Mouse (Mus musculus) limb, embryonic 15.5 days (tissue): ENCODE measurements around the gene Bdh2. TPM values are rescaled to one million over a fixed set of nuclear protein-coding genes. Genes with fewer than 3 reads are reported as not detected.

Source experiments
- ATAC-seq: fragments of 200-750 bp; cut with Nextera tagmentation; 2 replicates; pipeline ENCODE4 v1.8.0; 2017; ENCODE audit warnings: low read depth, moderate TSS enrichment; ENCODE audit not compliant: insufficient number of reproducible peaks, low FRiP score, low TSS enrichment
- H3K27ac ChIP-seq: fragments of 300-500 bp; sonication (generic); 2 replicates; pipeline ENCODE4 v1.5.1; 2015; ENCODE audit warnings: moderate library complexity, mild to moderate bottlenecking, inconsistent platforms
- H3K27me3 ChIP-seq: fragments of 300-500 bp; sonication (generic); 2 replicates; pipeline ENCODE4 v1.6.1; 2015; ENCODE audit warnings: inconsistent platforms
- H3K36me3 ChIP-seq: fragments of 300-500 bp; sonication (generic); 2 replicates; pipeline ENCODE4 v1.6.1; 2015; ENCODE audit warnings: inconsistent platforms
- H3K4me1 ChIP-seq: fragments of 300-500 bp; sonication (generic); 2 replicates; pipeline ENCODE4 v1.6.1; 2015; ENCODE audit warnings: inconsistent platforms
- H3K4me2 ChIP-seq: fragments of 300-500 bp; sonication (generic); 2 replicates; pipeline ENCODE4 v1.6.1; 2015; ENCODE audit warnings: mild to moderate bottlenecking, inconsistent platforms
- H3K4me3 ChIP-seq: fragments of 300-500 bp; sonication (generic); 2 replicates; pipeline ENCODE4 v1.5.1; 2015; ENCODE audit warnings: mild to moderate bottlenecking, inconsistent platforms
- H3K9ac ChIP-seq: fragments of 300-500 bp; sonication (generic); 2 replicates; pipeline ENCODE4 v1.6.1; 2015; ENCODE audit warnings: inconsistent platforms
- H3K9me3 ChIP-seq: fragments of 300-500 bp; sonication (generic); 2 replicates; pipeline ENCODE4 v1.6.1; 2016; ENCODE audit warnings: inconsistent platforms
- WGBS: fragments of 180-500 bp; shearing (Covaris S2); methylation state at CpG from one replicate; pipeline ENCODE4 v1.1.7; 2015; 5-methylcytosine and 5-hydroxymethylcytosine counted together
- polyA plus RNA-seq: library from polyadenylated mRNA; unstranded; fragments of >200 nt; fragmentation: Nextera tagmentation; extraction: Ambion mirVana; gene quantifications from 2 replicates; pipeline ENCODE4 v1.2.1, GENCODE M21; 2015

Gene Bdh2
- polyA plus RNA-seq, 1 experiment from 2014 or later: 14.7 TPM

DNA sequence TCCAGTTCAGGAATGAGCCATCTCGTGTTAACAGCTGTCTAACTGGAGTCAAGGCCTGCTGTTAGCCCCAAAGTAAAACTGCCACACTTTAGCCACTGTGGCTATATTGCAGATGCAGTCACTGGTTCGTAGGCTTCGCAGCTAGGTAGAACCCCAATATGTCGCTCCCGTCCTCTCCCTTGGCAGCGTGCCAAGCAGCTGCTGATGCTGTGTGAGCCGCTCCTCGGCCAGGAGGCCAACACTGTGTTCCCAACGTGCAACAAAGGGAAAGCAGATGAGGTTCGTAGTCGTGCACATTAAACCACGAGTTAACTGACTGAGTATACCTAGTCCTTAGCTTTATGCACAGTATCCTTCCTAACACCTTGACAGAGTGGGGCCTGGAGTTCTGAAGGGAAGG lies 8.4 kb upstream of the Bdh2 start:
- Histone ChIP-seq H3K36me3 (peaks cover 30% of the 10 kb centered on the region), H3K9me3 (no peaks in the 10 kb centered on the region), H3K27me3 (no peaks in the 10 kb centered on the region), H3K4me2 (no peak overlapping the region), H3K4me3 (no peak overlapping the region), H3K4me1 (no peaks in the 10 kb centered on the region), H3K9ac (no peak overlapping the region), H3K27ac (no peak overlapping the region)
- 56% methylated on average over 12 of the region's 12 CpGs for WGBS
- ATAC-seq: no peak

DNA sequence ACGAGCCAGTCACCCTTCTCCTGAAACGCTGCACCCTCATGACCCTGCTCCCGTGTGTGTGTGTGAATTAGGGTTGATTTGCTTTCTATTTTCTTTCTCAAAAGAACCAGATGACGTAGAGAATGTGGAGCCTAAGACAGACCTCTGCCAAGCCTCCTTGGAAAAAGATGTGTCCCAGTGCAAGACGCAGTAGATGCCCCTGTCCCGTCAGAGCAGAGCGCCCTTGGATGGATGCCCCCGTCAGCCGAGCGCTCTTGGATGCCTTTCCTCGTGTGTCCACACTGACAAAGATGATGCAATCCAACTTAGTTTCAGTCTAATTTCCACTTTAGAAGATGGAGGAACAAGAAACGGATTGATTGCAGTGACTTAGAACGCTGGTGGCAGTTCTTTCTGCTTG lies 8.0 kb upstream of the Bdh2 start:
- H3K27me3 ChIP-seq: no peaks in the 10 kb centered on the region
- peaks cover 27% of the 10 kb centered on the region for H3K36me3 ChIP-seq
- H3K4me1 ChIP-seq: no peaks in the 10 kb centered on the region
- H3K4me3 ChIP-seq: no peak overlapping the region
- no peak overlapping the region for H3K9ac ChIP-seq
- no peak overlapping the region for H3K27ac ChIP-seq
- no peak overlapping the region for H3K4me2 ChIP-seq
- 88% methylated on average over 13 of the region's 13 CpGs for WGBS
- no peak for ATAC-seq
- no peaks in the 10 kb centered on the region for H3K9me3 ChIP-seq

DNA sequence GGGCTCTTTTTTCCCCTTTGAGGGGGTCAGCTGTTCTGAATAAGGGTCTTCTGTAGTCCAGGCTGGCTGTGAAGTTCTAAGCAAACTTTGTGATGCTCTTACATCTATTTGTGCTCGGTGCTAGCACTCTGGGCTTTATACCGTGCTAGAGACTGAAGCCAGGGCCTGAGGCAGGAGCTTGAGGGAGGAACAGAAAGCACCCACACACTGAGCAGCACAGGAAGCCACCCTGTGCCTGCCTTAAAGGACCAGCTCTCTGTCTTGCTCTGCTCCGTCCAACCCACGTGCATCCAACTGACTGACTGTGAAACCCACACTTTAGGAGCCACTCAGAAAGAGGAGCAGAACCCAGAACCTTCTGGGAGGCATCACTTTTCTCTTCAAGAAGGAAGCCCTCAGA lies 861 bp upstream of the Bdh2 start:
- Histone ChIP-seq H3K36me3 (no peaks in the 10 kb centered on the region), H3K9me3 (no peaks in the 10 kb centered on the region), H3K4me3 (no peak overlapping the region), H3K27me3 (no peaks in the 10 kb centered on the region), H3K4me1 (peaks cover 3% of the 10 kb centered on the region; the same call in 1 of the 2 replicates), H3K27ac (no peak overlapping the region), H3K9ac (no peak overlapping the region), H3K4me2 (no peak overlapping the region)
- WGBS: 75% methylated on average over 4 of the region's 4 CpGs
- no peak for ATAC-seq

DNA sequence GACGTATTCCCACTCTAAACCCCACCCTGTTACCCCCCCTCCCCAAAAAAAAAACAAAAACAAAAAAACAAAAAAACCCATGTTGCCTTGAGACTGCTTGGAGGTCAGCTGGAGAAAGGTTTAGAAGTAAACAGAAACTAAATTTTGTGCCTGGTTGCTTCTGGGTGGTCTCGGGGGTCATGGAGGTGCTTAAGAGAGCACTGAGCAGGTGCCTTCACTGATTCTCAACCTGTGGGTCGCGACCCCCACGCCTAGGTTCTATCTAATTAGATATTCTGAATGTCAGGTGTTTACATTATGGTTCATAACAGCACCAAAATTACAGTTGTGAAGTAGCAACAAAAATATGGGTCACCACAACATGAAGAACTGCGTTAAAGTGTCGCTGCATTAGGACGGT lies 680 bp downstream of the Bdh2 start:
- H3K4me1 ChIP-seq: peaks cover 3% of the 10 kb centered on the region; the same call in 1 of the 2 replicates
- H3K36me3 ChIP-seq: no peaks in the 10 kb centered on the region
- WGBS: 73% methylated on average over 8 of the region's 8 CpGs
- ATAC-seq: no peak
- no peaks in the 10 kb centered on the region for H3K27me3 ChIP-seq
- no peaks in the 10 kb centered on the region for H3K9me3 ChIP-seq
- no peak overlapping the region for H3K4me3 ChIP-seq
- no peak overlapping the region for H3K4me2 ChIP-seq
- H3K27ac ChIP-seq: no peak overlapping the region
- no peak overlapping the region for H3K9ac ChIP-seq

DNA sequence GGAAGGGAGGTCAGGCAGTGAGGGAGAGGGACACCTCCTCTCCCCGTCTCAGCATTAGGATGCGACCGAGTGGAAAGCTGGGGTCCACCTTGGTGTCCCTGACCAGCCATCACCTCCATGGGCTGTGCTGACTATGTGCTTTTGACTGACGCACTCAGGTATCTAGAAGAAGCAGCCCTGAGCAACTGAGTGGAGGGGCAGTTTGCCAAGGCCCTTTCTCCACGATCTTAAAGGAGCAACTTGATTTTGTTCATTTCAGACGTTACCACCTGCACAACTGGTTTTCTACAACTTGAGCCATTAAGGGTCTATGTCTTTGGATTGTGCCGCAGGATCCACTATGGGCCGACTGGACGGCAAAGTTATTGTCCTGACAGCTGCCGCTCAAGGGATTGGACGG lies 4.2 kb downstream of the Bdh2 start:
- Histone ChIP-seq H3K27me3 (no peaks in the 10 kb centered on the region), H3K4me1 (peaks cover 3% of the 10 kb centered on the region; the same call in 1 of the 2 replicates), H3K27ac (no peak overlapping the region), H3K36me3 (no peaks in the 10 kb centered on the region), H3K4me3 (no peak overlapping the region), H3K4me2 (no peak overlapping the region), H3K9me3 (no peaks in the 10 kb centered on the region), H3K9ac (no peak overlapping the region)
- WGBS: 85% methylated on average over 11 of the region's 11 CpGs
- no peak for ATAC-seq

DNA sequence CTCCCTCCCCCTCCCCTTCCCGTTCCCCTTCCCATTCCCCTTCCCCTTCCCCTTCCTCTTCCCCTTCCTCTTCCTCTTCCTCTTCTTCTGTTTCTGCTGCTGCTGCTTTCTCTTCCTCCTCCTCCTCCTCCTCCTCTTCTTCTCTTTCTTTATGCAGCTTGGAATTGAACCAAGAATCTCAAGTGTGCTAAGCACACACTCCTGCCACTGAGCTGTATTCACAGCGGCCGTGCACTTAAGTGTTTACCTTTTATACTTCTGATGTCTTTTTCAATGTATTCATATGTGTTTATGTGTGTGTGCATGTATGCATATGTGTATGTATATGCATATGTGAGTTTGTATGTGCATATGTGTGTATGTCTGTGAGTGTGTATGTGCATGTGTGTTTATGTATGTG lies 4.8 kb downstream of the Bdh2 start:
- Histone ChIP-seq H3K27me3 (no peaks in the 10 kb centered on the region), H3K4me1 (peaks cover 2% of the 10 kb centered on the region; the same call in 1 of the 2 replicates), H3K36me3 (no peaks in the 10 kb centered on the region), H3K4me2 (no peak overlapping the region), H3K9ac (no peak overlapping the region), H3K27ac (no peak overlapping the region), H3K4me3 (no peak overlapping the region), H3K9me3 (no peaks in the 10 kb centered on the region)
- no peak for ATAC-seq
- WGBS: 74% methylated on average over 3 of the region's 3 CpGs

DNA sequence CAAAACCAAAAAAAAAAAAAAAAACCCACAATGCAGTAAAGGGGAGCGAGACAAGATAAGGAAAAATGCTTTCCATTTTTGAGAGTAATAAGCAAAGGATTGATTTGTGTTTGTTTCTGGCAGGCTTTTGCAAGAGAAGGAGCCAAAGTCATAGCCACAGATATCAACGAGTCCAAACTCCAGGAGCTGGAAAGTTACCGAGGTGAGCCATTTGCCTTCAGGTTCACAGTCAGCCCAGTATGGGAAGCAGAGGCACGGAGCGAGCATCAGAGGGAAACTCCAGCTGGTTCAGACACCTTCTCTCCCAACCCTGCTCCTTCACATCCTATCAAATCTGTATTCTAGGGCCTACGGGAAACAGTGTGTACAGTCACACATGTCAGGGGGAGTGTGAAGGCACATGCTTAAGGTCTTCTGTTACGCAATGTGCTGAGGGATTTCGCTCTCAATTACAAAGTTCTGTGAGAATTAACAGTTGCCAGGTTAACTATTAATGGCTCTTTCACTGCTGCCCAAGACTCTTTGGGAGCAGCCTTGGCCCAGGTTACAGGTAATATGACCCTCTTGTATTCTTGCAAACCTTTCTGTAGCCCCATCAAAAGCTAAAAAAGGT lies 7.2 kb downstream of the Bdh2 start:
- Histone ChIP-seq H3K27ac (no peak overlapping the region), H3K9me3 (no peaks in the 10 kb centered on the region), H3K4me1 (no peaks in the 10 kb centered on the region), H3K4me3 (no peak overlapping the region), H3K36me3 (no peaks in the 10 kb centered on the region), H3K4me2 (no peak overlapping the region), H3K27me3 (no peaks in the 10 kb centered on the region), H3K9ac (no peak overlapping the region)
- ATAC-seq: no peak
- 69% methylated on average over 8 of the region's 8 CpGs for WGBS

DNA sequence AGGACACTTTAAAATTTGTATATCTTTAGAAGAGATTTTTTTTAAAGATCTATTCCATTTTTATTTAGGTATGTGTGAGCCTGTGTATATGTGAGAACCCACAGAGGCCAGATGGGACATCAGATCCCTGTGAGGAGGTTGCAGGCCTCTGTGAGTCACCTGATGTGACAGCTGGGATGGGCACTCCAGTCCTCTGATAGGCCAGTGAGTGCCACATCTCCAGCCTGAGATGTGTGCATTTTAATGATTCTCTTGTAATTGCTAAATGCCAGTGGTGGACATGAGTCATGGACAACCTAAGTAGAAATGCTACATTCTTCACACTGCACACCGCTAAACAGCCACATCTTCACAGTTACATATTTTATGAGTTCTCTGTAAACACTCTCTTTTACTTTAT lies 8.1 kb downstream of the Bdh2 start:
- Histone ChIP-seq H3K9ac (no peak overlapping the region), H3K27ac (no peak overlapping the region)
- 94% methylated on average over 1 of the region's 1 CpGs for WGBS

DNA sequence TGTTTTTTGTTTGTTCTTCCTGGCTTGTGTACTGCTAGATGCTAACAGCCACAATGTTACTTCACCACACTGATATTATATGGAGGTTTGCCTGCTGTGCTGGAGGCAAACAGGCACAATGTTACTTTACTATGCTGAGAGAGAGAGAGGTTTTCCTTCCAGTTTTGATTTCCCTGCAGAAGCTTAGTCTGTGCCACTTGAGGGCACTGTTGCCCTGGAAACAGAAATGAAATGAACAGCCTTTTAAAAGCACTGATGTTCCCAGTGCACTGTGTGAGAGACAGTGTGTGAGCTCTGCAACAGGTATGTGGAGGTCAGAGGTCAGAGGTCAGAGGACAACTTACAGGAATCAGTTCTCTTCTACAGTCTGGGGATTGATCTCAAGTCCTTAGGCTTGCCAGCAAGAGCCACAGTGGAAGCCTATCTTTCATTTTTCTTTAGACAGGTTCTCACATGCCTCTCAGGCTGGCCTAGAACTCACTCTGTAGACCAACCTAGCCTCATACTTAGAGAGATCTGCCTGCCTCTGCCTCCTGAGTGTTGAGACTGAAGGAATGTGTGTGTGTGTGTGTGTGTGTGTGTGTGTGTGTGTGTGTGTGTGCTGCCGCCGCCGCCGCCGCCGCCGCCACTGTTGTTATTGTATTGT lies 9.4 kb downstream of the Bdh2 start:
- Histone ChIP-seq H3K4me3 (no peak overlapping the region), H3K9me3 (no peaks in the 10 kb centered on the region), H3K4me1 (no peaks in the 10 kb centered on the region), H3K27ac (no peak overlapping the region), H3K9ac (no peak overlapping the region), H3K36me3 (no peaks in the 10 kb centered on the region), H3K27me3 (no peaks in the 10 kb centered on the region), H3K4me2 (no peak overlapping the region)
- no peak for ATAC-seq
- WGBS: 98% methylated on average over 7 of the region's 7 CpGs

More for the DNA sequence above, 8.1 kb downstream of the Bdh2 start:
- H3K4me2 ChIP-seq: no peak overlapping the region
- ATAC-seq: no peak
- H3K27me3 ChIP-seq: no peaks in the 10 kb centered on the region
- H3K9me3 ChIP-seq: no peaks in the 10 kb centered on the region
- H3K4me1 ChIP-seq: no peaks in the 10 kb centered on the region
- H3K36me3 ChIP-seq: no peaks in the 10 kb centered on the region
- H3K4me3 ChIP-seq: no peak overlapping the region

DNA sequence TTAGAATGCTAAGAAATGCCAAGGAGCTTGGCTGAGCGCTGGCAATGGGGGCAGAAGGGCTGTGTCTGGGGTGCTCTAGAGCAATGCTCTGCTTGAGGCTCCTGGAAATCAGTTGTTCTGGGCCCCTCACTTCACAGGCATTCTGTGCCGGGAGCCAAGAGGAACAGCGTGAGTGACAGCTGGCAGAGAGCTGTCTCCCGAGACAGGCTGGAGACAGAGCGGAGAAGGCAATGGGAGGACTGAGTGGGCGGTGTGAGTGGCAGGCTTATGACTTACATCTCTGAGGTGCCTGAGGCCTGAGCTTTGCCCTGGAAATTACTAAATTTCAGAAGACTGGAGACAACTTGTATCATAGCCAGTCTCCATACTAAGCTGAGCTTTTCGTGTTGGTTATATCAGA lies 12.7 kb downstream of the Bdh2 start:
- no peak overlapping the region for H3K9ac ChIP-seq
- WGBS: 48% methylated on average over 7 of the region's 7 CpGs
- ATAC-seq: no peak
- H3K27me3 ChIP-seq: no peaks in the 10 kb centered on the region
- no peaks in the 10 kb centered on the region for H3K36me3 ChIP-seq
- H3K4me1 ChIP-seq: no peaks in the 10 kb centered on the region
- no peaks in the 10 kb centered on the region for H3K9me3 ChIP-seq
- no peak overlapping the region for H3K4me3 ChIP-seq
- no peak overlapping the region for H3K27ac ChIP-seq
- H3K4me2 ChIP-seq: no peak overlapping the region

DNA sequence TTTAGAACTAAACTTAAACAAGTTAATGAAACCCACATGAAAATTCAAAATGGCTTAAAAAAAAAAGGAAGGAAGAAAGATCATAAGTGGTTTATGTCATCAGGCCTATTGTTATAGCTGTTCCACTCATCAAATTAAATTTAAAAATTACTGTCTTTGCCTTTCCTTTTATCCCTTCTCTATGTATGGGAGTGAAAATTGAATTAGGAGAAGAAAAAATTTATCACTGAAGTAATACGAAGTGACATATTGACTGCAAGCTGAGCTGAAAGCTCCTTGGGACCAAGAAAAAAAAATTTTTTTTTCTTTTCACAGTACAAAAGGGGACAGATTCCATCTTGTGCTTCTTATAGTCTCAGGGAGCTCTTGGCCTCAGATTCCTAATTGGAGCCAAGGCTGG lies 14.5 kb downstream of the Bdh2 start:
- 74% methylated on average over 1 of the region's 1 CpGs for WGBS
- no peak overlapping the region for H3K9ac ChIP-seq
- no peak overlapping the region for H3K27ac ChIP-seq
- no peak overlapping the region for H3K4me3 ChIP-seq
- H3K36me3 ChIP-seq: no peaks in the 10 kb centered on the region
- no peak for ATAC-seq
- H3K4me1 ChIP-seq: no peaks in the 10 kb centered on the region
- H3K27me3 ChIP-seq: no peaks in the 10 kb centered on the region
- H3K9me3 ChIP-seq: no peaks in the 10 kb centered on the region
- H3K4me2 ChIP-seq: no peak overlapping the region

DNA sequence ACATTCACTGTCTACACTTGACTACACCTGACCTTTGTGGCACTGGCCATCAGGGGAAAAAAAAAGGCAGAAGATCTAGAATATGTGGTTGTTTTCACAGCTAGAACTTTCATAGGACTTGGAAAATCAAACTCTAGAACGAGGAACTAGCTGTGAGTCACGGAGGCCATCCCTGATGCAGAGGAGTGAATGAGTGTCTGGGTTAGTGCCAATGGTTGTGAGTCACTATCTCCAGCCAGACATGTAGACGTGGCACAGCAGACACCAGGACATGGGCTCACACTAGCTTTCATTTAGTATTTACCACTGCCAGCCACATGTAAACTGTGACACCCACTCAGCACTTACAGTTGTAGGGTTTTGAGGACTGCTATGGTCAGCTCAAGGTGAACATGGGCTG lies 17.5 kb downstream of the Bdh2 start:
- Histone ChIP-seq H3K4me1 (no peaks in the 10 kb centered on the region), H3K36me3 (no peaks in the 10 kb centered on the region), H3K9me3 (no peaks in the 10 kb centered on the region), H3K27ac (no peak overlapping the region), H3K4me2 (no peak overlapping the region), H3K27me3 (no peaks in the 10 kb centered on the region), H3K9ac (no peak overlapping the region), H3K4me3 (no peak overlapping the region)
- WGBS: 80% methylated on average over 3 of the region's 3 CpGs
- no peak for ATAC-seq

DNA sequence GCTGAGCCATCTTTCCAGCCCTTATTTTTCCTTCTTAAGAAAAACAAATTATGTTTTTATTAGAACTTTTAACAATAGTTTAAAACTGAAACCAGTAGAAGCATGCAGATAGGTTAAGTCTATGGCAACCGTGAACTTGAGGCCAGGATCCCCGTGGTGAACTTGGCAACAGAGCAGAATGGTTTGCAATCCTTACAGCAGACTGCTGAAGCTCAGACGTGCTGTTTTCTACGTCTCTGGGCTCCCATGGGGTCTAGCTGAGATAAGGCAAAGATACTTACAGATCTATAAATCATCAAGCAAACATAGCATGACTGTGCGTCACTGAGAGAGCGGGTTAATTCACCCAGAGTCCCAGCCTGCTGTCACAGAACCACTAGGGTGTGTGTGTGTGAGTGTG lies 19.1 kb downstream of the Bdh2 start:
- Histone ChIP-seq H3K9ac (no peak overlapping the region), H3K9me3 (no peaks in the 10 kb centered on the region), H3K4me3 (no peak overlapping the region), H3K27ac (no peak overlapping the region), H3K4me1 (no peaks in the 10 kb centered on the region), H3K27me3 (no peaks in the 10 kb centered on the region), H3K36me3 (no peaks in the 10 kb centered on the region), H3K4me2 (no peak overlapping the region)
- 54% methylated on average over 6 of the region's 6 CpGs for WGBS
- ATAC-seq: no peak
